Mouse (Mus musculus): Measurements from ENCODE around the gene Eps15l1. TPM values are rescaled to one million over a fixed set of nuclear protein-coding genes. Genes with fewer than 3 reads are reported as not detected.

Gene Eps15l1
- 53.4 TPM for polyA plus RNA-seq (2017; shearing (Covaris generic))

DNA sequence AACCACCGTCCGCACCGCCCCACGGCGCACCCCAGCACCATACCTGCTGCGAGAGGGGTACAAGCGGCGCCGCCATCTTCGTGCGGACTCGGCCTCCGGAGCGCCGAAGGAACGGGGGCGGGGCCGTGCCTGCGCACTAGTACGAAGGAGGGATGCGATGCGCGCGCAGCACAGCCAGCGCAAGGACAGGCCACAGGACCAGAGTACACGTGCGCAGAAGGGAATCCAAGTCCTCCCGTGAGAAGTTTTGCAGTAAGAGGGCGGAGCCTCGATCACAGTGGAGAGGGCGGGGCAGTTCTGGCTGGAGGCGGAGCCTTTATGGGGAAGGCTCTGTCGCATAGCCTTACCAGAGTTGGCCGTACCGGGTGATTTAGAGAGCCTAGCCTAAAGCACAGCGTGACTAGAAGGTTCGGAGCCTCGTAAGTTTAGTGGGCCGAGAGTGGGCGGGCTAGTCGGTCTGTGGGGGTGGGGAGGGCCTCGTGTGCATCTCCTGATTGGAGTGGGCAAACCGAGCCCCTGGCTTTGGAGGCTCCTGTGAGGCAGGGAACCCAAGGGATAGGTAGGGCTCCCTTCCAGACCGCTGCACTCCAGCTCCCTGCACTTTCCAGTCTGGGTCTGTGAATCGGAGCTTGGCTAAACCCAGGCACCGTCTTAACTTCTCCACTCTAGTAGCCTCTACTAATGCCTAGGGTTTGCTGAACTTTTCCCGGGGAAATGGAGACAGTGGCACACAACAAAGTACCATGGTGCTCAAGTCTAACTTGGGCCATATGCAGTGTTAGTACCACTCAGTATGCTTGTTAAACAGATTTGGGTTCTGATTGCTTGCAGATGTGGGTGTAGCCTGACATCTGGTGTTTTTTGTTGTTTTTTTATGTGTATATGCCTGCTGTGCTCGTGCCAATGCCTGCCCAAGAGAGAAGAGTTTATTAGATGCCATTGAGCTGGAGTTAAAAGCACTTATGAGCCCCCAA lies at the start of gene Eps15l1:
TSS of gene Eps15l1 (minus strand) at position 99 of the 974 bp plus-strand sequence.

DNA sequence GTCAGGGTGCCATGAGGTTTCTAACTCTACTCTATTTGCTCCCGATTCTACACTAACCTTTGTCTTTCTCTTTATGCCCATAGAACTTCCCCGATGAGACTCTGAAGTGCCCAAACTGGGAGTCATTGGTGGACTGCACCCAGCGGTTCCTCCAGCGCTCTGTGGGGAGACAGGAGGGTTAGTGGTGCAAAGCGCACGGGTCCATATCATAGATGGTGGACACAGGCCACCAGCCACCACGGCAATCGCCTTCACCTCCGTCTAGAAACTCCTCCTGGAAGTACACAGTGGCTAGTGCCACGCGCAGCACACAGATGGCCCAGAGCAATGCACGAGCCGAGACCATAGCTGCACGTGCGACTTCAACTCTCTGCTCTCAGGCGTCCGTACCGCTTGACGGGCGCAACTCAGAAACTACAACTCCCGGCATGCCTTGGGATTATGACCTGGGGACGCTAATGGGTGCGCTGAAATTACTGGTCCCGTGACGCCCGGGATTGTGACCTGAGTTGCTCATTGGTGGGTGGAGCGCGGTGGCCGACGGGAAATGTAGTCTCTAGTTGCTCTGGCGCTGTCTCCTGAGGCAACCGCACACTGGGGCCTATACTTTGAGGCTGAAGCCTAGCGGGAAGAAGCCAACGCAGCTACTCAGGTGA lies 22.2 kb upstream of the Eps15l1 start, which contains the start of the genes Calr3 and 1700030K09Rik:
TSS of gene Calr3 (minus strand) at position 533 of the 656 bp plus-strand sequence.
TSS of gene 1700030K09Rik (plus strand) at position 543 of the 656 bp plus-strand sequence.

GRCm38 (mm10) chr8:72318801-72319322 lies 102.4 kb downstream of the Eps15l1 start, which contains the start of gene Klf2:
Gene Klf2 (plus strand): TSS chr8:72319033.

GRCm38 (mm10) chr8:72305210-72305905 lies 115.9 kb downstream of the Eps15l1 start, which contains the start of gene Gm10282:
Gene Gm10282 (minus strand): TSS chr8:72305260.

Other genes with a start within 250 kb of the Eps15l1 start
- 35.8 TPM for gene Hsh2d, start 231.8 kb downstream of the Eps15l1 start, polyA plus RNA-seq (2017; shearing (Covaris generic))
- gene Cib3, start 208.6 kb downstream of the Eps15l1 start, polyA plus RNA-seq (2017; shearing (Covaris generic)), result 0.14 TPM
- not detected for gene Gm11034, start 207.8 kb downstream of the Eps15l1 start, polyA plus RNA-seq (2017; shearing (Covaris generic))
- 123 TPM for gene Fam32a, start 201.7 kb downstream of the Eps15l1 start, polyA plus RNA-seq (2017; shearing (Covaris generic))
- 194 TPM for gene Ap1m1, start 181.4 kb downstream of the Eps15l1 start, polyA plus RNA-seq (2017; shearing (Covaris generic))
- 3.9 TPM for gene Gm10282, start 116.2 kb downstream of the Eps15l1 start, polyA plus RNA-seq (2017; shearing (Covaris generic))
- 15.6 TPM for gene Klf2, start 102.4 kb downstream of the Eps15l1 start, polyA plus RNA-seq (2017; shearing (Covaris generic))
- gene Calr3, start 22.4 kb upstream of the Eps15l1 start, polyA plus RNA-seq (2017; shearing (Covaris generic)), result 0.88 TPM
- 10.5 TPM for gene 1700030K09Rik, start 22.4 kb upstream of the Eps15l1 start, polyA plus RNA-seq (2017; shearing (Covaris generic))
- gene Cherp, start 53.8 kb upstream of the Eps15l1 start, polyA plus RNA-seq (2017; shearing (Covaris generic)), result 125 TPM
- gene Slc35e1, start 71.2 kb upstream of the Eps15l1 start, polyA plus RNA-seq (2017; shearing (Covaris generic)), result 4.9 TPM
- gene Med26, start 126.8 kb upstream of the Eps15l1 start, polyA plus RNA-seq (2017; shearing (Covaris generic)), result 5.5 TPM
- 77.4 TPM for gene Smim7, start 149.6 kb upstream of the Eps15l1 start, polyA plus RNA-seq (2017; shearing (Covaris generic))
- 2.2 TPM for gene Tmem38a, start 150.6 kb upstream of the Eps15l1 start, polyA plus RNA-seq (2017; shearing (Covaris generic))
- 0.20 TPM for gene Nwd1, start 225.3 kb upstream of the Eps15l1 start, polyA plus RNA-seq (2017; shearing (Covaris generic))